Mouse (Mus musculus): ENCODE measurements at regions not wholly inside any gene's neighbourhood (a gene's known extent, or its start where the extent isn't known, plus 50 kb on each side); places are given as distances from the start of the nearest gene placed in this dataset.

DNA sequence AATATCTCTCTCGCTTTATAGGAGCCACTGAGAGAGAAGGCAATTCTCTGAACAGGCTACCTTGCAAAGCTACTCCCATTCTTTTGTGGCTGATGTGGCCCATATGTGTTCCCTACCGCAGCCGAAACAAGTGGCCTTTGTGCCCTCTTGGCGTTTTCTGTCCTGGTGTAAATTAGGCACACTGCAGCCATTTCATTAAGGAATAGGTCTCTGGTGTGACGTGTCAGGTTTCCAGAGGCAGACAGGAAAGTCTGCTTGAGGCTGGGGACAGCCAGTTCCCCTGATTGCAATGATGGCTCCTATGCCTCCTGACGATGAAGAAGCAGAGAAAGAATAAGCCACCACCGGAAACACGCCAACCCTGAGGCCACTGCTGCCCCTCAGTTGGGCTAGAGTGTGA, 59.3 kb upstream of the Bcor start:
- DNase-seq: no peak

- no peak for DNase-seq
Measured at GRCm38 (mm10) chrX:12224314-12224713, 64.2 kb upstream of the Bcor start.

DNA sequence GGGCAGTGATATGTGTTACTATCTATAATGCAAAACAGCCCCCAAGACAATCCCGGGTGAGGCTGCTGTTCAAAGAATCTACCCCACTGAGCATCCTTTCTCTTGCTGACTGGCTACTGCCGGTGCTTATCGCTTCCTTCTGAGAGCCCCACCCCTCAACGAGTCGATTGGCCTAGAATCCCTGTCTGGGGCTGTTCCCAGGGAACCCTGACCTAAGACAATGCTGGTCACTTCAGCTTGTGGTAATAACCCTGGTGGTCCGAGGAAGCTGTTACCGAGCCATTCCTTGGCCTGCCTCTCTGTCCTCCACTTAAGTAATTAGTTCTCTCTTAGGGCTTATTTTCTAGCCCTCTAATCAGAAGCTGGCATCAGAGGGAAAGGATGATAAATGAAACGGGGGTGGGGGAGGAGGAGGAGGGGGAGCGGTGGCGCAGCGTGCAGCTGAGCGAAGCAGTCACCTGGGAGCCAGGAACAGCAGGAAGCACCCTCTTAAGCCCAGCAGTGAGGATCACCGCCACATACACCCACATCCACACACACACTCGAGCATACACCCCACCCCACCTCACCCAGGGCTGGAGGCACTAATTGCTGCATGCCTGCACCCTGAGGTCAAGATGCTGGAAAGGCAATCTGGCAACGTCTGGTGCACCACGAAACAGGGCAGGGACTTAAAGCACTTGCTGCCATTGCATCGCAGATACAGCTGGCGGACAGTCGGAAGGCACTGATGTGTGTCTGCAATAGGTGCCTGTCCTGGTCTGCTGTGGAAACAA, 65.1 kb upstream of the Bcor start:
- peak; percentile 28 for DNase-seq

DNA sequence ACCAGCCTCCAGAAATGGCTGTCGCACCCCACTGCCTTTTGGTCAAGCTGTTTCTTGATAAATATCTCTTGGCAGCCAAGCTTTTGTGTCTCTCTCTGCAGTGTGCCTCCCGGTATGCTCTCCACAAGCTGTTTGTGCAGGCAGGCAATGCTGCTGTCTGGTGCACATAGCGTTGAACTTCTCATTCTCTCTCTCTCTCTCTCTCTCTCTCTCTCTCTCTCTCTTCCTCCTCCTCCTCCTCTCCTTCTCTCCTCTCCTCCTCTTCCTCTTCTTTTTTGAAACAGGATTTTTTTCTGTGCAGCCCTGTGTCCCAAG, 65.7 kb upstream of the Bcor start:
- no peak for DNase-seq

GRCm38 (mm10) chrX:12240505-12241011, 80.4 kb upstream of the Bcor start:
- DNase-seq: no peak

DNA sequence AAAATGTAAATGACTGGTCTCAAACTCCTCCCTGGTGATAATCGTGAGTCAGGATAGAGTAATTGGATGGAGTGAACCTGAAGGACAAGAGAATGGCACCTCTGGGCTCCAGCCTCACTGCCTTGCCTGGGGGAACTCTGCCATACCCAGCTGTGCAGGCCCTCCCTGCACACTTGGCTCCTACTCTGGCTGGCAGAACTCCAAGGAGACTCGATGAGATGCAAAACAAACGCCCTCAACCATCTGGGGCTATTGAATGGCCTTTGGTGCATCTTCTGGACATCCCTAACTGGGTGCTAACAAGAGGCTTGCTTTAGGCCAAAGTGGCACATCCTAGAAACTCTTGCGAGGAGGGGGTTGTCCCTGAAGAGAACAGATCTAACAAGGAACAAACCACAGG, 81.6 kb upstream of the Bcor start:
- no peak for DNase-seq

- DNase-seq: no peak
Measured at GRCm38 (mm10) chrX:12249071-12249470, 88.9 kb upstream of the Bcor start.

- DNase-seq: no peak
Measured at GRCm38 (mm10) chrX:12249911-12250310, 89.8 kb upstream of the Bcor start.

DNA sequence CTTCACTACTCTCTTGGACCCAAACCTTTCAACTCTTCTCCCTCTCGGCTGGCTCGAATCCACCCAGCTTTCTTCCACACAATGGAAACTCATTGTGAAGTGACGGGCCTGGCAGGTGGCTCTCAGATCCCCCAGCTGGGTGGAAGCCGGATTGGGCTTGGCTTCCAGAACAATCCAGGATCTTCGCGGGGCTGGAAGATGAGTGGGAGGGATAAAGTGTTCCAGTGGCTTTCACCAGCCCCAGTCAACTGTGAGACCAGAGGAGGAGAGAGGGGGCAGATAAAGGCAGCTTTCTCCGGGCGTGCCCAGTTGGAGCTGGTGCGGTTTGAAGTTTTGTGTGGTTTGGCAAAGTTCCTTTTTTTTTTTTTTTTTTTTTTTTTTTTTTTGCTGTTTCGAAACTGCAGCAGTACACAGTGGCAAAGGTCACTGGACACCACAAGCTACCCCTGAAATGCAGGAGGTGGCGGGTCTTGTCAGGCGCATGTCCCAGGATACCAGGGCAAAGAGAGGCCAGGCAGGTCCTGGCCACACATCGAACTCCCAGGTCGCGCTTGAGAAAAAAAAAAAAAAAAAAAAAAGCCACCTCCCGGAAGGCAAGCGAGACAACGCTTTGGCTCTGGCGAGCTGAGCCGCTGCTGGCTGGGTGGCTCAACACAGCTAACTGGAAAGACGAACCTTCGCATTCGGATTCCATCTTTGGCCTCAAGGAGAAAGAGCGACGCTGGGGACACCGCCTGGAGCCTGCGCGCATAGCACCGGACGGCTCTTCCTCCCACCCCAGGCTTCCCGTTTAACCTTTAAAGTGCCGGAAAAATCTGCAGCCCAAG, 91.9 kb upstream of the Bcor start:
- DNase-seq: peak; percentile 76

DNA sequence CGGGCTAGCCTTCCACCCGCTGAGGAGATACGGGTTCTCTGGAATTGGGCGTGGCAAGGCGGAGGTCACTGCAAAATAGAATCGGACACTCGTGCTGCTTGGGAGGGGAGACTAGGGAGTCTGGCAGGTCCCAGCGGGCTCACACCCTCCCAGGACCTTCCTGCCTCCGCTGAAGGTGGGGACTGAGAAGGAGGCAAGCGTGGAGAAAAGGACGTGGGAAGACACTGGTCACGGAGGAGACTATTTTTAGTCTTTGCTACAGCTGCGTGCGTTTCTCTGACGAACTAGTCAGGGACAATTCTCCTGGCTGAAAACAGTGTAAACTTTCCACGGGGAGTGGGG, 92.5 kb upstream of the Bcor start:
- no peak for DNase-seq

- DNase-seq: no peak
Measured at GRCm38 (mm10) chrX:12256758-12257157, 96.6 kb upstream of the Bcor start.

DNA sequence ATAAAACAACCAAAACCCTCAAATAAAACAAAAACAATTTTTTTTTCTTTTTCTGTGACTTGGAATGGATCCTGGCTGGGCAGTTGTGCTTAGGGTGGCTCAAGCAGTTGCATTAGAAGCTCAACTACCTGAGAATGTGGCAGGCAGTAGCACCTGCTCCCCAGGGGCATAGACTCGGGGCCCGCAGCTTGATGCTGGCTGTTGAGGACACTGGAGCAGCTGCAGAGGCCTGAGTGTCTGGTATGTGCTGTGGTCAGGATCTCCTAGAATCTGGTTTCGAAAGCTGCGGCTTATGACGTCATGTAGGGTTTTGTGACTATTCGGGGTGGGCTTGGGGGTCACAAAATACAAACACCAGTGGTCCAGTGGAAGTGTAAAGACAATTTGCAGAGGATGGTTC, 103.7 kb upstream of the Bcor start:
- no peak for DNase-seq

DNA sequence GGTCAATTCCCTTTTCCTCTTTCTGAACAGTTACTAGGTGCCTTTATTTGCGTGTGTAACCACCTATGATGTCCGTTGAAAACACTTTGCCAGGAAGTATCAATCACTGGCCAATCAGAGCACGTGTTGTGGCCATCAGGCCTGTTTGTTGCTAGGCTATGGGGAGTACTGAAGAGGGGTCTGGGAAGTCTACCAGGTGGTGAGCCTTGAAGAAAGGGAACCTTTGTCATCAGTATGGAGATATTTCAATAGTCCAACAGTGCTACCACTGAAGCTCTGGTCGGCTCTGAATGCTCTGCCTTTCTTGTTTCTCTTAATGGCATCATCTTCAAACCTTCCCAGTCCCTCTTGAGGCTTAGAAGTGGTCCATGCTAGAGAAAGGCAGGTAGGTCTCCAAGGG, 124.6 kb upstream of the Bcor start:
- no peak for DNase-seq

DNA sequence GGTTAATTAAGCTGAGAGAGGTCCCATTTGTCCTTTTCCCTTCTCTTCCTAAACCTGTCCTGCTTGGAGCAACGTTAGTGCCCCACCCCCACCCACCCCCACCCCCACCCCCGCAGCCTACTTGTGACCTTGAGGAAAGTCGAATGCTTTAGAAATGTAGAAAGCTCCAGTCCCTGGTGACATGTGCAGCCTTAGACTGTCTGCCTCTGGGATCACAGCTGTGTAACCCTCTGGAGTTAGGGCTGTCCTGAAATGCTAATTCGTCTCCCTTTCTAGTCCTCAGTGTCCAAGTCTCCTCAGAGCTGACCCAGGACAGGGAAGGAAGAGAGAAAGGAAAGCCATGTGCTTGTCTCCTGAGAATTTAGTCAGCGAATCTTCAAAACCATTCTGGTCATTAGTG, 125.0 kb upstream of the Bcor start:
- DNase-seq: no peak

DNA sequence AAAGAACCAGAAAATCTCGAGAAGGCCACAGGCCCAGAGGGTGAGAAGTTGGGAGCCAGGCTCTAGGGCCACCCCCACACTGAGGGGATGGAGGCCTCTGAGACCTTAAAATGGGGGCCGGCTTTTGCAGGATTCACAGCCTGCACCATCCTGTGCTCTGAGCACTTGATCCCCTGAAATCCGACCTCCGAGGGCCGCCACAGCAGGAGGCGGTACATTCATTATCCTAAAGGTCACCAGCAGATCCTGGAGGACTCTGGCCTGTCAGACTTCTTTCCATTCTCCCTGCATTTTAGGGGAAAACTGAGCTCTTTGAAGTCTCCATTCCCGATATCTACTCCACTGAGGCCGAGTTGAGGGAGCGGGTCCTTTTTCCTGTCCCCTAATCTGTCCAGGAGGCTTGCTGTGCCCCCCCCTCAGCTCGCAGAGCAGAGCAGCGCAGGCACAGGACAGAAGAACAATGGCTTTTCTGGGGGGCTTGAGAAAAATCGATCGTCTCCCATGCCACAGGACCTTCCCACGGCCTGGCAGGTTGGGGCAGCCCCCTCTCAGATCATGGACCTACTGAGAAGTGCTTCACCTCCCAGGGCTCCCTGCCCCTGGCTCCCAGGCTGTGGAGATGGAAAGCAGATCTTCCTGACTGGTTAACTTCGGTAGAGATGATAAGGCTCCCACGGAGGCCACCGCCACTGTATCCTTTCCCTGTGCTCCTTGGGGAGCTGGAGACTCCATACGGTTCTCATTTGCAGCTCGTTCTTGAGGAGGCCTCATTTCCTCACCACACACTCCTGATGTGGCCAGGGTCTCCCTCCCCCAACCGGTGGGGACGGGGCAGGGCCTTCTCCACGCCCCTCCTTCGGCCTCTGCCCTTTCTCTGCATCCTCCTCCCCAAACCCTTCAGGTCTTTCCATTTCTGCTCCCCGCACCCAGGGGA, 126.1 kb upstream of the Bcor start:
- no peak for DNase-seq

GRCm38 (mm10) chrX:12286910-12287522, 126.9 kb upstream of the Bcor start:
- no peak for DNase-seq

DNA sequence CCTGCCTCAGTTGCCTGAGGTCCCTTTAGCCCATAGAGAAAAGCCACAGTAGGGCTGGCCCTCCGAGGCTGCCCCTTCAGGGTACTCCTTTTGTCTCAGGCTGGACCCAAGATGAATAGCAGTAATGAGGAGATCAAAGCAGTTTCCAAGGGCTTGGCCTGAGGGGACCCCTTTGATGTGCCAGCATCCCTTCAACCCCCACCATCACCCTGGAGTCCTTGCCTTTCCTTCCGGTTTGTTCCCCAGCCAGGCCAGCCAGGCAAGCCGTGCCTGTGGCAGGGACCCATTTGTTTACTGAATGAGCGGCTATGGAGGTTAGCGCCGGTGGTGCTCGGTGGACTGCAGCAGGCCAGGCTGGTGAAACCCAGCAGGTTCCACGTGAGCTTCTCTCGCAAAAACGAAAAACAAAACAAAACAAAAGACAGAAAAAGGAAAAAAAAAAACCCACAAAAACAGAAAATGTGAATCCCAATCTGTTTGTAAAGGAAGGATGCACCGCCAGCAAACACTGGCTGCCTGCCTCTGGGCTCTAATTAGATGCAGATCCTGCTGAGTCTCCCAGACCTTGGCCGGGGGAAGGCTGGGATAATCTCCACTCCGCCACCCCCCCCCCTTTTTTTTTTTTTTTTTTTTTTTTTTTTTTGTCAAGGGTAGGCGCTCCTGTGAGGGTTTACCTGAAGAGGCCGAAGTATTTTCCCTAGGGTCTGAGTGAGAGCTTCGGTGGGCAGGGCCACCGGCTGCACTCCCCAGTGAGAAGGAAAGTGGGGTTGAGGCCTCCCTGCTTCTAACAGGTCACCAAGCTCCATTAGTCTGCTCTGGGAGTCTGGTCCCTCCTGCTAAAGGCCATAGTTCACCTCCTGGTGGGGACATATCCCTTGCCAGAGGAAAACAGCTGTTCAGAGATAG, 127.8 kb upstream of the Bcor start:
- DNase-seq: no peak

GRCm38 (mm10) chrX:12288562-12289117, 128.5 kb upstream of the Bcor start:
- no peak for DNase-seq

GRCm38 (mm10) chrX:12293146-12293545, 133.0 kb upstream of the Bcor start:
- DNase-seq: no peak

DNA sequence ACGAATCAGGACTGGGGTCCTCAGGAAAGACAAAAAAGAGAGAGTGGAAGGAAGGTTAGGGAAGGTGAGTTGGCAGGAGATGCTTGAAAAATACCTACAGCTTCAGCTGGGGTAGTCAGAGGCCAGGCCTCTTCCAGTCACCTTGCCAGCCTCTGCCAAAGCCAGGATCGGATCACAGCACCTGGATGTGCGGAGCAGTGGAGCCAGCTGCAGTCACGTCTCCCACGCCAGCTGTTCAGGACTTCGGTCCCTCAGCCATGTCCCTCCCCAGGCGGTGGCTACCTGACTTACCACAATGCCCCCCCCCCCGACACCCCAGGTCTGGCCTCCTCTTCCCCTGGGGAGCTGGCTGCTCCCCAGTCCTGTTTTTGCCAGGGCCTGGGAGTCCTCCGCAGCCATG, 134.3 kb upstream of the Bcor start:
- DNase-seq: no peak

GRCm38 (mm10) chrX:12294941-12295340, 134.8 kb upstream of the Bcor start:
- no peak for DNase-seq

Measured in thymus, postnatal 4 days (tissue).